Mouse (Mus musculus) limb, embryonic 13.5 days (tissue): ENCODE results near the gene Cabp1. TPM values are rescaled to one million over a fixed set of nuclear protein-coding genes. Genes with fewer than 3 reads are reported as not detected.
A peak's percentile ranks its signal among the peaks of the same experiment; 100 is the strongest.

Source experiments
- ATAC-seq: fragments of 200-750 bp; cut with Nextera tagmentation; 2 replicates; pipeline ENCODE4 v1.8.0; 2017; ENCODE audit warnings: low read depth, moderate number of reproducible peaks, moderate TSS enrichment; ENCODE audit not compliant: low FRiP score
- H3K27ac ChIP-seq: fragments of 300-500 bp; sonication (generic); 2 replicates; pipeline ENCODE4 v1.5.1; 2015; ENCODE audit warnings: inconsistent platforms, mild to moderate bottlenecking, moderate library complexity
- H3K27me3 ChIP-seq: fragments of 300-500 bp; sonication (generic); 2 replicates; pipeline ENCODE4 v1.6.1; 2015; ENCODE audit warnings: mild to moderate bottlenecking, inconsistent platforms
- H3K36me3 ChIP-seq: fragments of 300-500 bp; sonication (generic); 2 replicates; pipeline ENCODE4 v1.6.1; 2015; ENCODE audit warnings: inconsistent platforms, mild to moderate bottlenecking, moderate library complexity
- H3K4me1 ChIP-seq: fragments of 300-500 bp; sonication (generic); 2 replicates; pipeline ENCODE4 v1.6.1; 2015; ENCODE audit warnings: inconsistent platforms
- H3K4me2 ChIP-seq: fragments of 300-500 bp; sonication (generic); replicated peaks from 2 replicates; pipeline ENCODE4 v1.6.1; 2015; ENCODE audit warnings: inconsistent platforms, mild to moderate bottlenecking, moderate library complexity
- H3K4me3 ChIP-seq: fragments of 300-500 bp; sonication (generic); 2 replicates; pipeline ENCODE4 v1.5.1; 2015; ENCODE audit warnings: moderate library complexity, mild to moderate bottlenecking, inconsistent platforms
- H3K9ac ChIP-seq: fragments of 300-500 bp; sonication (generic); 2 replicates; pipeline ENCODE4 v1.6.1; 2015; ENCODE audit warnings: mild to moderate bottlenecking, inconsistent platforms
- H3K9me3 ChIP-seq: fragments of 300-500 bp; sonication (generic); 2 replicates; pipeline ENCODE4 v1.6.1; 2016; ENCODE audit warnings: inconsistent platforms
- WGBS: fragments of 180-500 bp; shearing (Covaris S2); methylation state at CpG from one replicate; pipeline ENCODE4 v1.1.7; 2015; 5-methylcytosine and 5-hydroxymethylcytosine counted together
- polyA plus RNA-seq: library from polyadenylated mRNA; unstranded; fragments of >200 nt; fragmentation: Nextera tagmentation; extraction: Ambion mirVana; gene quantifications from 2 replicates; pipeline ENCODE4 v1.2.1, GENCODE M21; 2015

The Cabp1 gene
- polyA plus RNA-seq, 1 experiment from 2014 or later: 0.75 TPM

GRCm38 (mm10) chr5:115145253-115145968 lies 48.8 kb downstream of the Cabp1 start:
- Histone ChIP-seq H3K9ac (no peak overlapping the region), H3K27ac (no peak overlapping the region), H3K27me3 (no peaks in the 10 kb centered on the region), H3K9me3 (no peaks in the 10 kb centered on the region), H3K36me3 (peaks cover 74% of the 10 kb centered on the region), H3K4me3 (no peak overlapping the region), H3K4me2 (no peak overlapping the region), H3K4me1 (no peaks in the 10 kb centered on the region)
- no peak for ATAC-seq
- 80% methylated on average over 11 of the region's 11 CpGs for WGBS

DNA sequence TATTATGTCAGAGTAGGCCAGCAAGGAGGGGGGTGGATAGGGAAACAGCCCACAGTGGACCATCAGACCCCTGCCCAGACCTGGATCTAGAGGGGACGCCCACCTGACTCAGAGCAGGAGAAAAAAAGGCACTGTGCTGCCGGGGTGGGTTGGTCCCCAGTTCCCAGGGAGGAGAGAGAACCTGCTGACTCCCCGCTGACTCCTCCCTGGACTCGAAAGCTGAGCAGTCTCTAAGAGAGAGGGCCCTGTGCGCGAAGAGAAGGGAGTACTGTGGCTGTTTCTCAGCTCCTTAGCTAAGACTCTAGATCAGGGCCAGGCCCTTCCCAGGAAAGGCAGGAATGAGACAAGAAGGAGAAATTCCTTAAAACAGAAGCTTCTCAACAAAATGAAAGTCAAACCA lies 49.7 kb downstream of the Cabp1 start:
- Histone ChIP-seq H3K9me3 (no peaks in the 10 kb centered on the region), H3K9ac (no peak overlapping the region), H3K27me3 (no peaks in the 10 kb centered on the region), H3K27ac (0 out of 2 replicates have a peak overlapping the region, but pooled peaks have one; percentile 22), H3K4me3 (no peak overlapping the region), H3K4me2 (no peak overlapping the region), H3K4me1 (no peaks in the 10 kb centered on the region), H3K36me3 (peaks cover 64% of the 10 kb centered on the region)
- no peak for ATAC-seq
- 77% methylated on average over 6 of the region's 6 CpGs for WGBS

DNA sequence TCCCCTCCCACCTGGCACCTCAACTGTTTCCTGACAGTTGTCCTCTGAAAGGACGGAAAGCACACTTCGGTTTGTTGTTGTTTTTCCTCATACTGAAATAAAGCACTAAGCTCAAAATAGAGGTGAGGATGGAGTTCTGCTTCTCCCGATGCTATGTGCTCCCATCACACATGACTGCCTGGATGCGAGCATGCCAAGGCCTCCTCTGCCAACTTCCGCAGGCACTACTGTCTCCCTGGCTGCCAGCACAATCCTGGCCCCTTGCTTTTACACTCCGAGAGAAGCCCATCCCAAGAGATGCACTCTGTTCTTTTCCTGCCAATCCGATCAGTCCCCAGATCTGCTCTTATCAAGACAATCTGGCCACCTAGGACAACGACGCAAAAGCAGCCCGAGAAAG lies 50.6 kb downstream of the Cabp1 start:
- H3K9me3 ChIP-seq: no peaks in the 10 kb centered on the region
- 81% methylated on average over 10 of the region's 10 CpGs for WGBS
- no peak overlapping the region for H3K27ac ChIP-seq
- no peak overlapping the region for H3K4me3 ChIP-seq
- H3K4me1 ChIP-seq: no peaks in the 10 kb centered on the region
- H3K27me3 ChIP-seq: no peaks in the 10 kb centered on the region
- ATAC-seq: no peak
- no peak overlapping the region for H3K4me2 ChIP-seq
- H3K36me3 ChIP-seq: peaks cover 57% of the 10 kb centered on the region
- no peak overlapping the region for H3K9ac ChIP-seq

- H3K27me3 ChIP-seq: no peaks in the 10 kb centered on the region
- H3K4me2 ChIP-seq: no peak overlapping the region
- no peak for ATAC-seq
- WGBS: 90% methylated on average over 9 of the region's 9 CpGs
- no peak overlapping the region for H3K9ac ChIP-seq
- H3K4me3 ChIP-seq: no peak overlapping the region
- H3K9me3 ChIP-seq: no peaks in the 10 kb centered on the region
- H3K4me1 ChIP-seq: no peaks in the 10 kb centered on the region
- H3K36me3 ChIP-seq: peaks cover 43% of the 10 kb centered on the region
- no peak overlapping the region for H3K27ac ChIP-seq
These were observed 51.9 kb downstream of the Cabp1 start for GRCm38 (mm10) chr5:115142166-115142697.

- WGBS: 67% methylated on average over 3 of the region's 3 CpGs
- no peak overlapping the region for H3K27ac ChIP-seq
These were observed 53.5 kb downstream of the Cabp1 start for GRCm38 (mm10) chr5:115140726-115141125.

DNA sequence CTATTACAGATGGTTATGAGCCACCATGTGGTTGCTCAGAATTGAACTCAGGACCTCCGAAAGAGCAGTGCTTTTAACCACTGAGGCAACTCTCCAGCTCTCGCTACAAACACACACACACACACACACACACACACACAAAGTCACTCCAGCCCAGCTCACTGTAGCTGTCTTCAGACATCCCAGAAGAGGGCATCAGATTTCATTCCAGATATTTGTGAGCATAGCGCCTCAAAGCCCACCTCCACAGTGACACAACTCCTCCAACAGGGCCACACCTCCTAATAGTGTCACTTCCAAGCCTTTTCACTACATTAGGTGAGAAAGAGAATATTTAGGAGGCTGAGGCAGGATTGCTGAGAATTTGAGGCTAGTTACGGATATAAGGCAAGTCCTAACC lies 55.1 kb downstream of the Cabp1 start:
- H3K9me3 ChIP-seq: no peaks in the 10 kb centered on the region
- peaks cover 12% of the 10 kb centered on the region for H3K36me3 ChIP-seq
- H3K4me3 ChIP-seq: no peak overlapping the region
- no peak overlapping the region for H3K4me2 ChIP-seq
- H3K27ac ChIP-seq: no peak overlapping the region
- no peaks in the 10 kb centered on the region for H3K4me1 ChIP-seq
- no peak for ATAC-seq
- WGBS: 62% methylated on average over 4 of the region's 4 CpGs
- no peak overlapping the region for H3K9ac ChIP-seq
- no peaks in the 10 kb centered on the region for H3K27me3 ChIP-seq

More at GRCm38 (mm10) chr5:115140726-115141125, 53.5 kb downstream of the Cabp1 start:
- Histone ChIP-seq H3K4me3 (no peak overlapping the region), H3K36me3 (peaks cover 28% of the 10 kb centered on the region), H3K9ac (no peak overlapping the region), H3K4me2 (no peak overlapping the region), H3K27me3 (no peaks in the 10 kb centered on the region), H3K4me1 (no peaks in the 10 kb centered on the region), H3K9me3 (no peaks in the 10 kb centered on the region)
- no peak for ATAC-seq

GRCm38 (mm10) chr5:115134234-115135165 lies 59.7 kb downstream of the Cabp1 start, which contains the start of gene Unc119b:
Gene Unc119b (minus strand): TSS chr5:115134975.
- Histone ChIP-seq H3K9ac (peak within 1 kb of the TSS; percentile 88), H3K27ac (no peak within 1 kb of the TSS; the same call in 1 of the 2 replicates), H3K4me1 (peaks cover 14% of the 10 kb centered on the region), H3K27me3 (no peaks in the 10 kb centered on the region), H3K36me3 (peaks cover 10% of the 10 kb centered on the region), H3K4me3 (peak within 1 kb of the TSS; percentile 90), H3K4me2 (peak within 1 kb of the TSS; percentile 90), H3K9me3 (no peaks in the 10 kb centered on the region)
- peak; percentile 95 for ATAC-seq
- 0% methylated on average over 79 of the region's 81 CpGs for WGBS

GRCm38 (mm10) chr5:115133358-115134066 lies 60.7 kb downstream of the Cabp1 start:
- WGBS: 56% methylated on average over 6 of the region's 6 CpGs
- ATAC-seq: no peak
- H3K9ac ChIP-seq: peak overlapping the region; percentile 88
- no peaks in the 10 kb centered on the region for H3K27me3 ChIP-seq
- peak overlapping the region; percentile 90 for H3K4me2 ChIP-seq
- peaks cover 14% of the 10 kb centered on the region for H3K4me1 ChIP-seq
- peak overlapping the region; percentile 90 for H3K4me3 ChIP-seq
- no peaks in the 10 kb centered on the region for H3K9me3 ChIP-seq
- peaks cover 19% of the 10 kb centered on the region for H3K36me3 ChIP-seq
- no peak overlapping the region for H3K27ac ChIP-seq

- 87% methylated on average over 8 of the region's 8 CpGs for WGBS
These were observed 61.7 kb downstream of the Cabp1 start for GRCm38 (mm10) chr5:115132465-115132864.

GRCm38 (mm10) chr5:115129328-115129727 lies 64.9 kb downstream of the Cabp1 start:
- no peak overlapping the region for H3K4me3 ChIP-seq
- H3K36me3 ChIP-seq: peaks cover 57% of the 10 kb centered on the region
- H3K9me3 ChIP-seq: no peaks in the 10 kb centered on the region
- WGBS: 84% methylated on average over 6 of the region's 6 CpGs
- no peak for ATAC-seq
- no peak overlapping the region for H3K27ac ChIP-seq
- no peaks in the 10 kb centered on the region for H3K27me3 ChIP-seq
- no peak overlapping the region for H3K9ac ChIP-seq
- H3K4me1 ChIP-seq: peaks cover 20% of the 10 kb centered on the region
- H3K4me2 ChIP-seq: no peak overlapping the region

More at GRCm38 (mm10) chr5:115132465-115132864, 61.7 kb downstream of the Cabp1 start:
- no peak overlapping the region for H3K27ac ChIP-seq
- H3K4me3 ChIP-seq: peak overlapping the region; percentile 14
- no peak for ATAC-seq
- peak overlapping the region; percentile 90; the same call in 1 of the 2 replicates for H3K4me2 ChIP-seq
- peaks cover 28% of the 10 kb centered on the region for H3K36me3 ChIP-seq
- no peaks in the 10 kb centered on the region for H3K9me3 ChIP-seq
- H3K9ac ChIP-seq: no peak overlapping the region
- no peaks in the 10 kb centered on the region for H3K27me3 ChIP-seq
- H3K4me1 ChIP-seq: peaks cover 14% of the 10 kb centered on the region

DNA sequence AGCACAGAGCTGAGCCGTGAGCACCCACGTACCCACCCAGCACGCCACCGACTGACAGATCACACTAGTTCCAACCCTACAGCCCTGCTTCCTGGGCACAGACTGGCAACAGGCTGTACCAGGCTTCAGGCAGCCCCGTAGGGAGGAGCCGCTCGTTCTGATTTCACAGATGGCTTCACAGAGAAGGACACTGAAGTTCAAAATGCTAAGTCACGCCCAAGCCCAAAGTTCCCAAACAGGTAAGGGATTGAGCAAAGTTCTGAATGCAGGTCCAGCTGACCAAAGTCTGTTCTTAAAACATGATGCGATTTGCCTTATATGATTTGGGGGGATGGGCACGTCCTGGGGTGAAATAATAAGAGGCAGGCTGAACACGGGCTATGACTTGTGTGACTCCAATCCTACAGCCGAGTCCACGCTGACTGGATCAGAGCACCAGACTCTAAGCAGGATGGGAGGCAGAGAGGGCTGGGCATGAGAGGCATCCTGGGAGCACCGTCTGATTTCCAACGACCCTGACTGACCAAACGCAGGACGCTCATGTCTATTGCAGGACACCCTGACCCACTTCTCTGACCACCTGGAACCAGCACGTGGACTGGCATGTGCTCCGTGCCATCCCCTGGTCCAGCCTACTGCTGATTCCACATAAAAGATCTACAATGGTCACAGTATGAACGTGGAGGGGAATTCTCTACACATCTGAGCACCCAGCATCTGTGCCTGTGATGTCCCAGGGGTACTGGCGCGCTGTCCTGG lies 66.6 kb downstream of the Cabp1 start:
- Histone ChIP-seq H3K36me3 (peaks cover 69% of the 10 kb centered on the region), H3K9me3 (no peaks in the 10 kb centered on the region), H3K4me1 (peaks cover 7% of the 10 kb centered on the region), H3K4me2 (no peak overlapping the region), H3K27ac (no peak overlapping the region), H3K27me3 (no peaks in the 10 kb centered on the region), H3K9ac (no peak overlapping the region), H3K4me3 (no peak overlapping the region)
- no peak for ATAC-seq
- 94% methylated on average over 22 of the region's 22 CpGs for WGBS
